Mouse (Mus musculus): ENCODE measurements at regions not wholly inside any gene's neighbourhood (a gene's known extent, or its start where the extent isn't known, plus 50 kb on each side); places are given as distances from the start of the nearest gene placed in this dataset.

GRCm38 (mm10) chr12:52622398-52622797 is 76.8 kb upstream of the Akap6 start:
- no peaks in the 10 kb centered on the region for H3K4me1 ChIP-seq (ENCODE audit: control insufficient read depth, insufficient read depth, low read length)
- no peak overlapping the region for H3K4me3 ChIP-seq (ENCODE audit: insufficient read depth, low read length)
- no peak overlapping the region for H3K27ac ChIP-seq (ENCODE audit: insufficient read depth, low read length)
- TF ChIP-seq CTCF (IDR thresholded peaks at IDR 0.05; ENCODE audit: borderline replicate concordance, insufficient read depth, low read length) (no peak), POLR2A (IDR thresholded peaks at IDR 0.05; ENCODE audit: low read depth, low read length) (no peak)

DNA sequence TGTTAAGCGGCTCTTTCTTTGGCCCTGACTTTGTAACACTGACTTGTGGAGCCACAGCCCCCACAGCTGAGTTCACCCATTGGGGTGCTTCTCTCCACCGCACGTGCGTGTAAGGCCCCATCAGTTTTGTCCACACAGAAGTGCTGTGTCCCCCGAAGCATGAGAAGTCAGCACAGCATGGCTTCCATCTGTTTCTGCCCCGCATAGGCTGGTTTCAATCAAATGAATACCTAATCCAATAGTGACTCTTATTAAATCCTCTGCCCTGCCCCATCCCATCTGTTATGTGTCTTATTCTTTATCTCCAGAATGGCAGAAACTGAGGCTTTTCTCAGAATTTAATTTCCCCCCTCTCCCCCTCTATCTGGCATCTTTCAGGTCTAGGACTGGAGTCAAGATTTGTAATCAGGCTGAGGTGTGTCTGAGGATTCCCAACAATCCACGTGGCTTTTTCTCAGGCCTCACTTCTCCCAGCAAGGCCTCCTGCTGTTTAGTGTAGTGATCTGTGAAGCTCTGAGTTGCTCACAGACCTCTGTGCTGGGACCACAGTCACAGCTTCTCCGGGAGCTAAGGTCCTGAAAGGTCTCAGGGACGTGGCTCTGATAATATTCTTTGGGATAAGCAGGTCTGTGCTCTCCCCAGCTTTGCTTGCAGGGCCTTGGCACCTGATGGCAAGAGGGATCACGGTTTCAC is 75.6 kb upstream of the Akap6 start:
- Histone ChIP-seq H3K27ac (ENCODE audit: insufficient read depth, low read length) (no peak overlapping the region), H3K4me3 (ENCODE audit: insufficient read depth, low read length) (no peak overlapping the region), H3K4me1 (ENCODE audit: control insufficient read depth, insufficient read depth, low read length) (no peaks in the 10 kb centered on the region)
- TF ChIP-seq POLR2A (IDR thresholded peaks at IDR 0.05; ENCODE audit: low read depth, low read length), result no peak
- TF ChIP-seq CTCF (IDR thresholded peaks at IDR 0.05; ENCODE audit: borderline replicate concordance, insufficient read depth, low read length), result no peak

DNA sequence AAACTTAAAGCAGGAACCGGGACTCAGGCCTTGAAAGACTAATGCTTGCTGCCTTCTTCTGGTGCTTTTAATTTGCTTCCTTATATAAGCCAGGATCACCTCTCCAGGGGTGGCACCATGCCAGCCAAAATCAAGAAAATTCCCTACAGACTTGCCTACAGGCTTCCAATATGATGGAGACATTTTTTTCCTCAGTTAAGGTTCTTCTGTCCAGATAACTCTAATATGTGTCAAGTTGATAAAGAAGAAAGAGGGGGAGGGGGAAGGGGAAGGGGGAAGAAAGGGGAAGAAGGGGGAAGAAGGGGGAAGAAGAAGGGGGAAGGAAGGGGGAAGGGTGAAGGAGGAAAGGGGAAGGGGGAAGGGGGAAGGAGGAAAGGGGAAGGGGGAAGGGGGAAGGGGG is 74.3 kb upstream of the Akap6 start:
- Histone ChIP-seq H3K27ac (ENCODE audit: insufficient read depth, low read length) (no peak overlapping the region), H3K4me3 (ENCODE audit: insufficient read depth, low read length) (no peak overlapping the region), H3K4me1 (ENCODE audit: control insufficient read depth, insufficient read depth, low read length) (no peaks in the 10 kb centered on the region)
- TF ChIP-seq POLR2A (IDR thresholded peaks at IDR 0.05; ENCODE audit: low read depth, low read length), result no peak
- TF ChIP-seq CTCF (IDR thresholded peaks at IDR 0.05; ENCODE audit: borderline replicate concordance, insufficient read depth, low read length), result no peak

- Histone ChIP-seq H3K4me3 (ENCODE audit: insufficient read depth, low read length) (no peak overlapping the region), H3K4me1 (ENCODE audit: control insufficient read depth, insufficient read depth, low read length) (no peaks in the 10 kb centered on the region), H3K27ac (ENCODE audit: insufficient read depth, low read length) (no peak overlapping the region)
- TF ChIP-seq CTCF (IDR thresholded peaks at IDR 0.05; ENCODE audit: borderline replicate concordance, insufficient read depth, low read length), result no peak
- no peak for TF ChIP-seq POLR2A (IDR thresholded peaks at IDR 0.05; ENCODE audit: low read depth, low read length)
Measured at GRCm38 (mm10) chr12:52628771-52629170, 70.4 kb upstream of the Akap6 start.

- H3K4me3 ChIP-seq (ENCODE audit: insufficient read depth, low read length), result no peak overlapping the region
- TF ChIP-seq CTCF (IDR thresholded peaks at IDR 0.05; ENCODE audit: borderline replicate concordance, insufficient read depth, low read length) (no peak), POLR2A (IDR thresholded peaks at IDR 0.05; ENCODE audit: low read depth, low read length) (no peak)
- peaks cover 19% of the 10 kb centered on the region for H3K4me1 ChIP-seq (ENCODE audit: control insufficient read depth, insufficient read depth, low read length)
- H3K27ac ChIP-seq (ENCODE audit: insufficient read depth, low read length), result peak overlapping the region; percentile 79
Measured at GRCm38 (mm10) chr12:52635121-52635878, 63.9 kb upstream of the Akap6 start.

DNA sequence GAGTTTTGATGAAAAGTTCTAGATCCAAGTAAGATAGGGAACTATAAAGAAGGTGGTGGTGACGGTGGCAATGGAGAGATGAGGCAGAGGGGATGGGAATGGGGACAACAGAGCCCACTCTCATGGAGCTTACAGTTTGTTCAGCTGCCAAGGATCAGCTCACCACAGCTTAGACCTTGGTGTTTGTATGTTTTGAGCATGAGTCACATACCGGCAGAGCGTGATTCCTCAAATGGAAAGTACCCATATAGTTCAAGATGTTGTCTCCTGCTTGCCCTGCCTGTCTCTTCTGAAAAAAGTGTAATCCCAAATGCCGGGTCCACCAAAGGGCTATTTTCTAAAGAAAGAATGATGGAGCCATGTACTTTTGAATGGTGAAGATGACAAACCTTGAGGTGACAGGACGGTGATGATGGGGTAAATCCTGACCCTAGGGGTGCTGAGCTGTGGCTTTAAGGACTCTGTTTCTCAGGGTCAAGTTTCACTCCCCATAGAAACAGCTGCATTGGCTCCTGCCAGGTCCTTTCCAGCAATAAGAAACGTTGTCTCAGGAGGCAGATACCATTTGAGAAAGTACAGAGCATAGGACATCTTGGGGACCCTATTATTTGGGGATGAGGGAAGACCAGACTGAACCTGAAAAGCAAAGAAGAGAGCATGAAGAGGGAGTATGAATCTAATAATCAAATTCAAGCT is 62.8 kb upstream of the Akap6 start:
- peak overlapping the region; percentile 79 for H3K27ac ChIP-seq (ENCODE audit: insufficient read depth, low read length)
- H3K4me1 ChIP-seq (ENCODE audit: control insufficient read depth, insufficient read depth, low read length), result peaks cover 19% of the 10 kb centered on the region
- no peak for TF ChIP-seq POLR2A (IDR thresholded peaks at IDR 0.05; ENCODE audit: low read depth, low read length)
- no peak for TF ChIP-seq CTCF (IDR thresholded peaks at IDR 0.05; ENCODE audit: borderline replicate concordance, insufficient read depth, low read length)
- no peak overlapping the region for H3K4me3 ChIP-seq (ENCODE audit: insufficient read depth, low read length)

DNA sequence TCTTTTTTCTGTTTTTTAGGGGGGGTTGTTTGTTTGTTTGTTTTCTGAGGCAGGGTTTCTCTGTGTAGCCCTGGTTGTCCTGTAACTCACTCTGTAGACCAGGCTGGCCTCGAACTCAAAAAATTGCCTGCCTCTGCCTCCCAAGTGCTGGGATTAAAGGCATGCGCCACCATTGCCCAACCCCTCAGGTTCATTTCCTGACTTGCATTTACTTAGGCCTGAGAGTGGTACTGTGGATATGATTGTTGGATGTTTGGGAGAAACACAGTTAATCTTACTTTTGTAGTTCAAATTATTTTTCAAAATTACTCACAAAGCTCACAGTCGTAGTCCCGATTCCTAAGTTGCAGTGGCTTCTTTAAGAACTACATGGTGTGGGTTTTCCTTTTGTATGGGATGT is 62.3 kb upstream of the Akap6 start:
- Histone ChIP-seq H3K4me1 (ENCODE audit: control insufficient read depth, insufficient read depth, low read length) (peaks cover 19% of the 10 kb centered on the region), H3K27ac (ENCODE audit: insufficient read depth, low read length) (peak overlapping the region; percentile 79), H3K4me3 (ENCODE audit: insufficient read depth, low read length) (no peak overlapping the region)
- no peak for TF ChIP-seq CTCF (IDR thresholded peaks at IDR 0.05; ENCODE audit: borderline replicate concordance, insufficient read depth, low read length)
- no peak for TF ChIP-seq POLR2A (IDR thresholded peaks at IDR 0.05; ENCODE audit: low read depth, low read length)

DNA sequence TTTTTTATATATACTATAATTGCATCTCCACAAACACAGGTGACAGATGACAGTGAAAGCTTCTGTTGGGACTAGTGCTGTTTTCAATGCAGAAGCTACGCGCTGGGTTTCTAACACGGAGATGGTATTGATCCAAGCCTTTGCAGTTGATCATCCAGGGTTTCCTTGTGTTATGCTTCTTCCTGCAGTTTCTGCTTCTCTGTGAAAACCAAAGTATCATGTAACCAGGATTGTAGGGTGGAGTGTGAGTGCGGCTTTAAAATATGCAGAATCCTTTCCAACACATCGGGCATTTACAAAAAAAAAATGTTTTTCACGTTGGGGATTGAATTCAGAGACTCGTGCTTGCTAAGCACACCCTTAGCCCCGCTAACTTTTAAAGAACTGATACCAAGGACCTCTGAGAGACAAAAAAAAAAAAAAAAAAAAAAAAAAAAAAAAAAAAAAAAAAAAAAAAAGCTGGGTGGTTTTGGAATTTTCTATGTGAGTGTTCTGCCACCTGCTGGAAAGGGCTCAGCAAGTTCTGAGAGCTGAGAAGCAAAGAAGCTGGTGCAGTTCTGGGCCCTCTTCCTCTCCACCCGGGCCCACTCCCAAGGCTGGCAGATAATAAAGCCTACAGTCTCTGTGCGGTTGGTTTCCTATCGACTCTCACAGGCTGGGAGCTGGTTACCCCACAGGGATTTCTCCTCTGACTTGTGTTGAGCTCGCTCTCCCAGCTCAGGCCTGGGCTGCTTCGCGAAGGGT is 61.5 kb upstream of the Akap6 start:
- peak overlapping the region; percentile 79 for H3K27ac ChIP-seq (ENCODE audit: insufficient read depth, low read length)

DNA sequence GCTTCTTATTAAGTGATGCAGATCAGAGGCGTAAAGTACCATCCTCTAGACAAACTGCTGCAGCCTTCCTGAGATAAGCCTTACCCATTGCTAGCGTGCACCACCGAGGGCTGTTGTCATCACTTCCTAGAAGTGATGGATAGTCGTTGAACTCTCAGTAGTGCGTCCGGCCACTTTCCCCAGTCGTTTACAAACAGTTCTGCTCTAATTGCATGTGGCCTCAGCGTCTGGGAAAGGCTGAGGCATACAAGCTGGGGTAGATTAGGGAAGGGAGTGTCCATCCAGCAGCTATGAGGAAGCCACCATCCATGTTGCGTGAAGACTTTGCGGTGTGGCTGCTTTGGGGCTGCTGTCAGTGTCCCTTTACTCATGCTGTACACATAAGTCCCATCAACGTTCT is 60.7 kb upstream of the Akap6 start:
- Histone ChIP-seq H3K4me1 (ENCODE audit: control insufficient read depth, insufficient read depth, low read length) (peaks cover 21% of the 10 kb centered on the region), H3K27ac (ENCODE audit: insufficient read depth, low read length) (peak overlapping the region; percentile 79), H3K4me3 (ENCODE audit: insufficient read depth, low read length) (no peak overlapping the region)
- TF ChIP-seq CTCF (IDR thresholded peaks at IDR 0.05; ENCODE audit: borderline replicate concordance, insufficient read depth, low read length) (no peak), POLR2A (IDR thresholded peaks at IDR 0.05; ENCODE audit: low read depth, low read length) (no peak)

More for the DNA sequence above, 61.5 kb upstream of the Akap6 start:
- Histone ChIP-seq H3K4me1 (ENCODE audit: control insufficient read depth, insufficient read depth, low read length) (peaks cover 19% of the 10 kb centered on the region), H3K4me3 (ENCODE audit: insufficient read depth, low read length) (no peak overlapping the region)
- TF ChIP-seq POLR2A (IDR thresholded peaks at IDR 0.05; ENCODE audit: low read depth, low read length), result no peak
- TF ChIP-seq CTCF (IDR thresholded peaks at IDR 0.05; ENCODE audit: borderline replicate concordance, insufficient read depth, low read length), result no peak

Data from embryonic fibroblast, embryonic 13.5 days (primary cell).